Comparison of ENCODE assay signal across 11 mouse cellular contexts in the genomic region with DNA sequence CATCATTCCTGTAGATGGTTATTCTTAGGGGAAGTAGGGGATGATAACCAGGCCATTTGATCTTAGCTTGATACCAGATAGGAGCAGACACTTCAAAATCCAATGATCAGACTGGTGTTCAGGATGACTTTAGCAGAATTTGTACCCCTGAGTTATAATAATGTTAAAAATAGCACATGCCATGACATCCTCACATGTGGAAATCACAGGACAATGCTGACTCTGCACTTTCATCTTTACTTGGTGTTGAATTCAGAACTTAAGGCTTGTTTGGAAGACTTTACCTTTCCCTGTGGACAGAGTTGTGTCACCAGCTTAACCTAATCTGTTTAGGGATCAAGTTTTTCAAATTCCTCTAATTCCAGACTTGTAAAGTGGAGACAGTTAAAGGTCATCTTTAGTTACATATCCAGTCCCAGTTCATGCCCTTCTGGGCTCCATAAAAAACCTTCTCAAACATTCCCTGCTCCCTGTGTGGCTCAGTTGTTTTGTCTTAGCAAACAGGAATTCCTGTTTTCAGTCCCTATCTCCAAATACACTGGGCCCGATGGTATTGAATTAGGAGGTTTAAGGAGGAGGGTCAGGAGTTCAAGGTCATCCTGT. TPM values are rescaled to one million over a fixed set of nuclear protein-coding genes. Genes with fewer than 3 reads are reported as not detected.
A peak's percentile ranks its signal among the peaks of the same experiment; 100 is the strongest.
DNase-seq lines count a peak whose midpoint lies in the region; ATAC-seq and TF ChIP-seq lines count a peak whose summit lies in the region.
"Had no signal": no experiment of that assay in that cellular context is flagged by ENCODE, and none has a peak within 500 bp of the region (broad histone marks: within the 10 kb centered on the region; RNA-seq: fewer than 3 reads in every experiment).

No protein-coding gene starts in this region.

- H3K27ac ChIP-seq in hindbrain, embryonic 15.5 days (replicated peaks) = no peak overlapping the region
- no peak overlapping the region for H3K27ac ChIP-seq in hindbrain, embryonic 12.5 days
- peak overlapping the region; percentile 41 for H3K27ac ChIP-seq in ES-Bruce4 (ENCODE audit: insufficient read depth, low read length)
- no peak overlapping the region for H3K27ac ChIP-seq in midbrain, embryonic 12.5 days (replicated peaks)
- H3K27ac ChIP-seq: liver, embryonic 14.5 days had no signal

- TF ChIP-seq POLR2A in ES-Bruce4 (IDR thresholded peaks at IDR 0.05; ENCODE audit: insufficient read depth, low read length) = no peak

- peak overlapping the region; percentile 93; the same call in 1 of the 2 replicates for H3K4me3 ChIP-seq in hindbrain, embryonic 15.5 days
- H3K4me3 ChIP-seq in hindbrain, embryonic 12.5 days = no peak overlapping the region
- H3K4me3 ChIP-seq in ES-Bruce4 (ENCODE audit: low read depth, low read length) = no peak overlapping the region
- no peak overlapping the region for H3K4me3 ChIP-seq in midbrain, embryonic 12.5 days

- H3K9ac ChIP-seq in hindbrain, embryonic 15.5 days = no peak overlapping the region
- no peak overlapping the region for H3K9ac ChIP-seq in hindbrain, embryonic 12.5 days
- H3K9ac ChIP-seq in ES-Bruce4 (ENCODE audit: low read depth, poor library complexity, severe bottlenecking) = peak overlapping the region; percentile 97; the same call in 1 of the 2 replicates
- no peak overlapping the region for H3K9ac ChIP-seq in midbrain, embryonic 12.5 days (replicated peaks)

- TF ChIP-seq EP300 in ES-Bruce4 (IDR thresholded peaks at IDR 0.05; ENCODE audit: insufficient read depth, low read depth, low read length) = no peak

- WGBS in hindbrain, embryonic 15.5 days = 55% methylated on average over 1 of the region's 1 CpGs
- 47% methylated on average over 1 of the region's 1 CpGs for WGBS in hindbrain, embryonic 12.5 days
- 43% methylated on average over 1 of the region's 1 CpGs for whole genome bisulfite sequencing in midbrain, embryonic 12.5 days

- no peaks in the 10 kb centered on the region for H3K9me3 ChIP-seq in hindbrain, embryonic 15.5 days
- H3K9me3 ChIP-seq in hindbrain, embryonic 12.5 days (replicated peaks) = no peaks in the 10 kb centered on the region
- H3K9me3 ChIP-seq in ES-Bruce4 (replicated peaks; ENCODE audit: control insufficient read depth, insufficient read depth, low read length, poor library complexity, severe bottlenecking) = no peaks in the 10 kb centered on the region
- H3K9me3 ChIP-seq in midbrain, embryonic 12.5 days = no peaks in the 10 kb centered on the region

- H3K27me3 ChIP-seq in hindbrain, embryonic 15.5 days = no peaks in the 10 kb centered on the region
- no peaks in the 10 kb centered on the region for H3K27me3 ChIP-seq in hindbrain, embryonic 12.5 days
- H3K27me3 ChIP-seq in ES-Bruce4 (ENCODE audit: control insufficient read depth, insufficient read depth, low read length, poor library complexity, severe bottlenecking) = no peaks in the 10 kb centered on the region
- no peaks in the 10 kb centered on the region for H3K27me3 ChIP-seq in midbrain, embryonic 12.5 days

- no peak for TF ChIP-seq CTCF in ES-Bruce4 (IDR thresholded peaks at IDR 0.05; ENCODE audit: low read depth, low read length)

- no peaks in the 10 kb centered on the region for H3K36me3 ChIP-seq in hindbrain, embryonic 15.5 days
- no peaks in the 10 kb centered on the region for H3K36me3 ChIP-seq in hindbrain, embryonic 12.5 days
- H3K36me3 ChIP-seq in ES-Bruce4 (ENCODE audit: control insufficient read depth, insufficient read depth, low read length, poor library complexity, severe bottlenecking) = peaks cover 15% of the 10 kb centered on the region
- H3K36me3 ChIP-seq in midbrain, embryonic 12.5 days = no peaks in the 10 kb centered on the region

- peak overlapping the region; percentile 91 for H3K4me2 ChIP-seq in hindbrain, embryonic 15.5 days
- H3K4me2 ChIP-seq in hindbrain, embryonic 12.5 days (replicated peaks) = no peak overlapping the region
- peak overlapping the region; percentile 97 for H3K4me2 ChIP-seq in midbrain, embryonic 12.5 days (replicated peaks)

- ATAC-seq in CD4-positive, CD25-positive, alpha-beta regulatory T cell, adult 4 months = no peak
- no peak for ATAC-seq in hindbrain, embryonic 15.5 days (ENCODE audit: low FRiP score, low read depth)
- ATAC-seq in hindbrain, embryonic 12.5 days (ENCODE audit: low FRiP score) = no peak
- no peak for ATAC-seq in midbrain, embryonic 12.5 days (ENCODE audit: low FRiP score, low read depth)

- H3K4me1 ChIP-seq in hindbrain, embryonic 15.5 days (replicated peaks) = peaks cover 32% of the 10 kb centered on the region
- H3K4me1 ChIP-seq in hindbrain, embryonic 12.5 days = peaks cover 11% of the 10 kb centered on the region
- H3K4me1 ChIP-seq in ES-Bruce4 (ENCODE audit: control insufficient read depth, insufficient read depth, low read length) = no peaks in the 10 kb centered on the region
- peaks cover 17% of the 10 kb centered on the region for H3K4me1 ChIP-seq in midbrain, embryonic 12.5 days

- DNase-seq in CD4-positive, CD25-positive, alpha-beta regulatory T cell, adult 2 months (ENCODE audit: low read depth, low spot score) = peak; percentile 11
- DNase-seq in frontal cortex, postnatal 14 days (ENCODE audit: low spot score in 2 of 2) = no peak
- DNase-seq in adrenal gland, postnatal 36 days = no peak
- DNase-seq: gastrocnemius, postnatal 10 days; thymus, postnatal 36 days had no signal

RNA-seq across cellular contexts. Expression of gene Jarid2, which starts 5.9 kb away (rescaled TPM):
- 10 to 100 TPM; 42.0 to 56.3 TPM for polyA plus RNA-seq in CD4-positive, CD25-positive, alpha-beta regulatory T cell, adult 4 months (2017; shearing (Covaris generic))
- polyA plus RNA-seq in hindbrain, embryonic 15.5 days (2015; fragmentation: Nextera tagmentation; extraction: Ambion mirVana) = 34.7 and 38.3 TPM in 2 replicates
- 84.6 and 92.4 TPM in 2 replicates for polyA plus RNA-seq in hindbrain, embryonic 12.5 days (2016; fragmentation: Nextera tagmentation; extraction: Ambion mirVana)
- polyA plus RNA-seq in ES-Bruce4 (2011; ENCODE audit: insufficient read depth, insufficient read length, low read depth, missing spikeins) = 143 and 150 TPM in 2 replicates
- 73.7 and 75.5 TPM in 2 replicates for polyA plus RNA-seq in midbrain, embryonic 12.5 days (2016; fragmentation: Nextera tagmentation; extraction: Ambion mirVana)
- total RNA-seq in adrenal gland, postnatal 36 days (2021) = 10 to 100 TPM; 35.8 to 40.6 TPM
